Mouse (Mus musculus) splenic B cell, adult 2 months (primary cell): ENCODE results near the gene Fpr2.
A peak's percentile ranks its signal among the peaks of the same experiment; 100 is the strongest.
"Not testable (repeated sequence)": the region's sequence is repeated elsewhere in the genome, so short reads cannot be mapped to it uniquely, and the experiment has no call there.

Experiments used
- DNase-seq: peaks from one replicate; pipeline ENCODE4 v3.0.0-alpha.2; 2011; ENCODE audit warnings: low read depth, low spot score
- H3K27me3 ChIP-seq: 2 replicates; pipeline ENCODE4 v1.6.1; 2012; ENCODE audit warnings: mild to moderate bottlenecking, low read length, moderate library complexity, mixed read lengths; ENCODE audit not compliant: control insufficient read depth, poor library complexity, insufficient read depth, severe bottlenecking
- H3K36me3 ChIP-seq: 2 replicates; pipeline ENCODE4 v1.6.1; 2012; ENCODE audit warnings: mild to moderate bottlenecking, low read length, moderate library complexity, mixed read lengths; ENCODE audit not compliant: control insufficient read depth, poor library complexity, insufficient read depth, severe bottlenecking

Fpr2 gene

DNA sequence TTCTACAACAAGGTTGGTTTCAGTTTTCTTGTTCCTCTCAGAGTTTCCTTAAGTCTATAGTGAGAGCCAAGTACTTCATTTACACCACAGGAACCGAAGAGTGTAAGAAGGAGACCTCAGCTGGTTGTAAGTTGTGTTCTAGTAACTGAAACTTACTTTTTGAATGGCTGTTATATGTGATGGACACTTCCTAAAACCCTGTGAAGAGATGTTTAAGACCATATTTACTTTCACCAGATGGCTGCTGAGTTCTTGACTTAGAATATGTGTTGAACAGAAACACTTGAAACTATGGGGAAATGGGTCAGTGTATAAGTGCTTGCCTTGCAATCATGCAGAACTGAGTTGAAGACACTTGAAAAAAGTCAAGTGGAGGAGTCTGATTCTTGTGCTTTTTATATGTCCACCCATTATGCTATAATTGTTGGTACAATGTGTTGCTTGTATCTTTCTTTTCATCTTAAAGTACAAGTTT lies at the start of gene Fpr2, which contains the start of gene Fpr3:
Gene Fpr2, plus strand, starts transcription at position 51 of the 475 bp plus-strand sequence.
Gene Fpr3, plus strand, starts transcription at position 79 of the 475 bp plus-strand sequence.
- Histone ChIP-seq H3K36me3 (no peaks in the 10 kb centered on the region), H3K27me3 (no peaks in the 10 kb centered on the region)
- DNase-seq = no peak

DNA sequence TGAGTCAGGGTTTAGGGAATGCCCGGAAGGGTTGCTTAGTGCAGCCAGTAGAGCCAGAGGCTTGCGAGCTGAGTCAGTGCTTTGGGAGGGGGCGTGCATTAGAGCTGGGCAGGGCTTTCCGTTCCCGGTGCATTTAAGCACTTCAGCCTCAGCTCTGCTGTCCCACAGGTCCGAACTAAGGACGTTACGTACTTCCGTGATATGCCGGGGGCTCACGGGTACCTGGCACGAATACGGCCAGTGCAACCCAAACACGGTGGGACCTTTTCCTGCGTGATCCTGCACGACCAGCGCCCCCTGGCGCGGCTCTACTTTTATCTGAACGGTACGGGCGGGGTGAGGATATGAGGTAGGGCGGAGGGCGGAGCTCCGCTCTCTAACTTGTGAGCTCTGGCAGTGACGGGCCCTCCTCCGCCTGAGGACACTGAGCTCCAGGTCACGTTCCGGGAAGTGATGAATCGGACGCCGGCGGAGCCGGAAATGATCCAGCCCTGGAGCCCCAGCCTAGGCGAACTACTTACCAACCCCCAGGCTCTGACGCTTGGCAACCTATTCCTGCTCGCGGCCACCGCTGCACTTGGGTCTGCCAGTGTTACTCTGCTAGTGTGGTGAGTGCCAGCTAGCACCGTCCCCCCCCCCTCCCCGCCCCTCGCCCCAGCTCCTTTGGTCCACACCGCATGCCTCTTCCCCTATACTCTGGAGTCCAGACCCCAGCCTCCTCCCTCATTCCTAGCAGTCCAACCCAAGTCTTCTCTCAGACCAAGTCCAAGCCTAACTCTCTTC lies 49.5 kb upstream of the Fpr2 start:
- H3K27me3 ChIP-seq = no peaks in the 10 kb centered on the region
- H3K36me3 ChIP-seq = no peaks in the 10 kb centered on the region
- peak; percentile 92 for DNase-seq

DNA sequence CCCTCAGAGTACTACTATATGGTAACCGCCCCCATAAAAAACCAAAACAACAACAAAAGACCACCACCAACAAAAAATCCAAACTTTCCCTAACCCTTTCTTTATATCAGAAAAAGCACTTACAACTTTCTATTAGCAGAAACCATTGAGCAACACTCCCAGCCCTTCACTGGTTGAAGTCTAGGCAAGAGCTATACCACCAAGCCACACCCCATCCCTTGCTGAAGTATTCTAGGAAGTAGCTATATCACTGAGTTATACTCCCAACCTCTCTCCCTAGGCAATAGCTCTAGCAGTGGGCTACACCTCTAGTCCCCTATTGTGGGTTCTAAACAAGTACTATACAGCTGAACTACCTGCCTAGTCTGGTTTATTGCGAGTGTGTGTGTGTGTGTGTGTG lies 48.3 kb upstream of the Fpr2 start:
- DNase-seq = no peak
- Histone ChIP-seq H3K27me3 (no peaks in the 10 kb centered on the region), H3K36me3 (no peaks in the 10 kb centered on the region)

DNA sequence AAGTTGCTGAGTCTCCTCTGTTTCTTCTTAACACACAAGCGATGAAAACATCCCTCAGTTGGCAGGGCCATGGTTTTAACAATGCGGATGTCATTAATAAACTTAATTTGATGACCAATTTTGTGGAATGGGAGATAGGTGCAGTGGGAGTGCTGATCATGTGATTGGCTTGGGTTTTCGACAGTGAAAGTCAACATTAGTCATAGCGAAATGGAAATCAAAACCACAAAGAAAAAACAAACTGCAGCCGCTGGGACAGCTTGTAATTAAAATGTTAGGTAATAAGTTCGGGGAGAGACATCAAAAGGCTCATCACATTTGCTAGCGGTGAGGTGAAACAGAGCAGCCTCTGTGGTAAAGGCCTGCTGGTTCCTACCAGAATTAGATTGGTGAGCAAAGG lies 46.8 kb upstream of the Fpr2 start:
- no peak for DNase-seq
- no peaks in the 10 kb centered on the region for H3K27me3 ChIP-seq
- no peaks in the 10 kb centered on the region for H3K36me3 ChIP-seq

DNA sequence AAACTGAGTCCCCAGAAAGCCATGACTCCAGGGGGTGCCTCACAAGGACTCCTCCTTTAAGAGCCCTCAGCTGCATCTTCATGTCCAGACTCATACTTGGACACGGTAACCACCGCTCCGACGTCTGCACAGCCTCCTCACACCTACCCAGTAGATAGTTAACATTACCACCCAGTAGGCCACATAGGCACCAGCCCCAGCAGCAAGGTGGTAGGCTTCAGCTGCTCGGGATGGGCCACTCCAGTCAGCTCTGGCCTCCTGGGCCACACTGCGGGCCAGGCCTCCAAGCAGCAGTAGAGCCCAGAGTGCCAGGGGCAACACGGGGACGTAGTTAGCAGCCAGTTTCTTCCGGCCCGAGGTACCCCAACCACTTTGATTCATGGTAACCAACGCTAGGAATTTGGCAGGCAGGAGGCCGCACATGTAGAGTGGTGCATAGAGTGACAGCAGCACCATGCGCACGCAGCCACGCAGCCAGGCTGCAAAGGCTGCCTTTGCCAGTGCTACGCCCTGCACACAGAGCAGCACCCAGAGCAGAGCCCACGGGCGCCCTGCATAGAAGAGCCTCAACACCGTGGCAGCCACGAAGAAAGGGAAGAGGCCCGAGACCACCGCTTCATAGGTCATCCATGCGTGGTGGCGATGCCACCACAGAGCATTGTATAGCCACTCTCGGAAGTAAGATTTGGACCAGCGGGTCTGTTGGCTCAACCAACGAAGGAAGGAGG lies 43.9 kb upstream of the Fpr2 start:
- H3K36me3 ChIP-seq = no peaks in the 10 kb centered on the region
- H3K27me3 ChIP-seq = no peaks in the 10 kb centered on the region
- no peak for DNase-seq

DNA sequence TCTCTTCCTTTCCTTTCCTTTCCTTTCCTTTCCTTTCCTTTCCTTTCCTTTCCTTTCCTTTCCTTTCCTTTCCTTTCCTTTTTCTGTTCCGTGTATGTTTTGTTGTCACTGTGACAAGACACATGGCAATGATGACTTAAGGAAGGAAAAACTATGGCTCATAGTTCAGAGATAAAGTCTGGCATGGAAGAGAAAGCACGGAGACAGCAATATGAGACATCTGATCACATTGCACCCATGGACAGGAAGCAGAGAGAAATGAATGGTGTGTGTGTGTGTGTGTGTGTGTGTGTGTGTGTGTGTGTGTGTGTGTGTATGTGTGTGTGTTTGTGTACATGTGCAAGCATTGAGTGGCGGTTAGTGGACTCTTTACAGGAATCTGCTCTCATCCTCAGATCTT lies 43.0 kb upstream of the Fpr2 start:
- not testable (repeated sequence) for DNase-seq, H3K27me3 ChIP-seq, H3K36me3 ChIP-seq

DNA sequence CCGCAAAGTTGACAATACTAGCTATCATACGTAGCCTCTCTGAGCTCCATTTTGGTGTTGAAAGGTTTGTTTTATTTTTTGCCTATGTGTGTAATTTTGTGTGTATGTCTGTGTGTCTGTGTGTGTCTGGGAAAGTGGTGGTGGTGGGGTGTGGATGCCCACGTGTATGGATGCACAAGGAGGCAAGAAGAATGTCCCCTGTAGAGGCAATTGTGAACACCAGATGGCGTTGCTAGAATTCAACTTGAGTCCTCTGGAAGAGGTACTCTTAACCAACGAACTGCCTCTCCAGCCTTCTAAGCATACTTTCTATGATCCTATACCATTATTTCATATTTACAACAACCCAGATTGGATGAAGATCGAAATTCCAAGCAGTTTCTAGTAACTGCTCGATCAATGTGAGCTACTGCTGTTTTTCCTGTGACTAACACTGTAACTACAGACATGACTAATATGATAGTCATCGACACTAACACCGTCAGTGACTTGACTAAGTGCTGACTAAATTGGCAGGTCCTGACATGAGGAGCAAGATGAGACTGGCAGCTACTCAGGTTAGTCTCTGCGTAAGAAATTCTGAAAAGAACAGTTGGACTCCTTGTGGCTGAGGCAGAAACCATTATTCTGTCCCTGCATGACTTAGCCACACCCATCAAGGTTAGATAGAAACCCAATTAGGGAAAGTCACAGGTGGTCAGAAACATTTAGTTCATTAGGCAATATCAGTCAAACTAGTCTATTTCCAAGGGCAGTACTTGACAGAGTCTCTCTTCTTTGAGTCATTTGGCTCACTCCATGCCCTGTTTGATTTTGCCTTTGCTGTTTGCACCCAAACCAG lies 42.2 kb upstream of the Fpr2 start:
- H3K27me3 ChIP-seq = no peaks in the 10 kb centered on the region
- DNase-seq = no peak

DNA sequence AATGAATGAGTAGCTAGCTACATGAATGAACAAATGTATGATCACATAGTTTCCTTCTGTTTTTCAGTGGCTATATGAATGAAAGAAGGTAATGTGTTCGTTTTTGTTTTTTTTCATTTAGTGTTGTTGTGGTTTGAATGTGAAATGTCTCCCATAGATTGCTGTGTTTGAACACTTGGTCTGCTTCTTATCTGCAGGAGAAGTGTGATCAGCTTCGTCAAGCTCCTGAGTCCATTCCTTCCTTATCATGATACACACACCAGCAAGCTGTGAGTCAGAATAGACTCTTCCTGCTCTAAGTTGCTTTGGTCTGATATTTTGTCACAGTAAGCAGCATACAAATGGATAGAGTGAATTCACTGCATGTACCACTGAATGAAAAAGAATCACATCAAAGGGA lies 38.6 kb upstream of the Fpr2 start:
- Histone ChIP-seq H3K27me3 (no peaks in the 10 kb centered on the region), H3K36me3 (no peaks in the 10 kb centered on the region)
- DNase-seq = no peak

More for the DNA sequence above, 42.2 kb upstream of the Fpr2 start:
- no peaks in the 10 kb centered on the region for H3K36me3 ChIP-seq

DNA sequence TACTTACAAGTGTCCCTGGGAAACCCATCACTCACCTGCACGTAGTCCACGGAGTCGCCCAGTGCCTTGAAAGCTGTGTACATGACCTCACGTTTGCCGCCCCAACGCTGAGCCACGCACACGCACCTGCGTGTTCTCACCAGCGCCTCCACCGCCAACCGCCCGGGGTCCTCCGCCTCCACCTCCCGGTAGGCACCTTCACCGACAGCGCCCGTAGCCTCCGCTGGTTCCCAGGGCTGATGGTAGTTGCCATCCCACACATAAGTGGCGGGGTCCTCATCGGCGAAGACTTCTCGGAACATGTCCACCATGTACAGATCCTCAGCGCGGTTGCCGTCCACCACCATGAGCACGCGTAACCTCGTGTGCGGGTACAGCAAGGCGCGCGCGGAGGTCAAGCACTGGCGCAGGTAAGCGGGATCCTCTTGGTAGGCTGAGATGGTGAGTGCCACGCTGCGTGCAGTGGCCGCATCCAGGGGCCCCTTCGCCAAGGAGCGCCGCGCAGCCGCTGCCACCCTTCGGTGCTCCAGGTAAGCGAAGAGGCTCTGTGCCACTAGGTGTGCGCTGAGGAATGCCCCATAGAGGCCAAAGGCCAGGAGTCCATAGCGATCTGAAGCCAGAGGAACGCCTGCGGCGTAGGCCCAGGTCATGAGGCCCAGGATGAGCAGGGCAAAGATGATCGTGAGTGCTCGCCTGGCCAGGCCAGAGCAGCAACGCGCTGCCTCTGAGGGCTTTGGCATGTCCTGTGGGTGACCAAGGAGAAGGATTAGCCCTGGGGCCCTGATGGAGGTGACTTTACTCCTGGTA lies 37.5 kb upstream of the Fpr2 start:
- DNase-seq = no peak
- Histone ChIP-seq H3K27me3 (no peaks in the 10 kb centered on the region), H3K36me3 (no peaks in the 10 kb centered on the region)

DNA sequence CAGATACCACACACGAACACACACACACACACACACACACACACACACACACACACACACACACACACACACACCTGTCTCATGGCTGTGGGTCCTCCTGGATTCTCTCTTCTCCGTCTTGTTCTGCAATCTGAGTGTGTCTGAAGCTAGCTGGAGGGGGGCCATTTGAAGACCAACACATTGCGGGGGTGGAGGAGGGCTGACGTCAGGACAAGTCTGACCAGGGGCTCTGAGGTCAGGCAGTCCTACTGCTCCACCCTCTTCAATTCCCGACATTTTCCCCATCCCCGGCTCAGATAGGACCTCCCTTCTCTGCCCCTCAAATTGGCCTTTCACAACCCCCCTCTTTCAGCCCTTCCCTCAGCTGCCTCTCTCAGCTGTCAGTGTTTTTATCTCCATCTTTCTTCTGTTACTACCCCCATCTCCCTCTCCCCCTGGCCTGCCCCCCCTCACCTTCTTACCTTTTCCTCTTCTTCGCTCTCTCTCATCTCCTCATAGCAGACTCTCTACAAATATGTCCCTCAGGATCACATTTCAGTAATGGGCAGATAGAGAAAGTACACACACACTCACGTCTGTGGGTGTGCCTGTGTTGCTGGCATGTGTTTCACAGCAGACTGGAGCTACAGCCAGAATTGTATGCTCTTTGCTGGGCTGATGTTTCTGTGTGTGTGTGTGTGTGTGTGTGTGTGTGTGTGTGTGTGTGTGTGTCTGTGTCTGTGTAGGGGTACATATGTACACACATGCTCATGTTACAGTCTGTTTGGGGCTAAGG lies 32.4 kb upstream of the Fpr2 start, which contains the start of gene Has1:
Gene Has1, minus strand, starts transcription at position 142 of the 775 bp plus-strand sequence.
- DNase-seq = no peak
- H3K27me3 ChIP-seq = no peaks in the 10 kb centered on the region
- no peaks in the 10 kb centered on the region for H3K36me3 ChIP-seq

DNA sequence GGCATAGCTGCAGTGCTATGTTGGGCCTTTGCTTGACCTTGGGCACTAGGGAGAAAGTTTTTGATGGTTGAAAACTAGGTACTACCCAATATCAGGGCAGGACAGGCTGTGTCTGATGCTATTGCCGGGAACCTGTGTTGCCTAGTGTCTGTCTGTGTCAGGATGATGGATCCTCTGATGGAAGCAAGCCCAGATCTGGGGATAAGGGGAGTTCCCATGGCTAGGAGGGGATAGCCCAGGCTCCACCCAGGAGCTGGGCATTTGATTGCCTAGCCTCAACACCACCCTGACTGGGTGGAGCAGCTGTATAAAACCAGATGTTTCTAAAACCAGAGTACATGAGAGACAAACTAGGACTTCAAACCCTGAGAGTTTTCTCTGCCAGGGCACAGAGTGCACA lies 31.0 kb upstream of the Fpr2 start:
- Histone ChIP-seq H3K36me3 (no peaks in the 10 kb centered on the region), H3K27me3 (no peaks in the 10 kb centered on the region)
- no peak for DNase-seq

DNA sequence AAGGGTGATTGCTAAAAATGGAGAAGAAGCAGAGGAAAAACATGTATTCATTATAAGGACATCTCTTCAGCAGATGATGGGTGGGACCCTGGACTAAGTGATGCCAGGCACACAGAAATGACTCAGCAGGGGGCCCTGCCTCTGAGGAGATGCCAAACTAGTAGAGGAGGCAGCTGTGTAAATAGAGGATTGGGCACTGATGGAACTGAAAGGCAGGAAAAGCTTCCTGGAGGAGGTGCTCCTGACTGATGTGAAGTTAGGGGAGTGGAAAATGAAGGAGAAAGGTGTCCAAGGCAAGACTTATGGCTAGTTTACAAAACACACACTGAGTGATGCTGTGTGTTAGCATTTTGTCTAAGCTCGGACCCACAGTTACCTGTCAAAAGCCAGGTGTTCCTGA lies 30.2 kb upstream of the Fpr2 start:
- DNase-seq = no peak
- H3K36me3 ChIP-seq = no peaks in the 10 kb centered on the region
- H3K27me3 ChIP-seq = no peaks in the 10 kb centered on the region

DNA sequence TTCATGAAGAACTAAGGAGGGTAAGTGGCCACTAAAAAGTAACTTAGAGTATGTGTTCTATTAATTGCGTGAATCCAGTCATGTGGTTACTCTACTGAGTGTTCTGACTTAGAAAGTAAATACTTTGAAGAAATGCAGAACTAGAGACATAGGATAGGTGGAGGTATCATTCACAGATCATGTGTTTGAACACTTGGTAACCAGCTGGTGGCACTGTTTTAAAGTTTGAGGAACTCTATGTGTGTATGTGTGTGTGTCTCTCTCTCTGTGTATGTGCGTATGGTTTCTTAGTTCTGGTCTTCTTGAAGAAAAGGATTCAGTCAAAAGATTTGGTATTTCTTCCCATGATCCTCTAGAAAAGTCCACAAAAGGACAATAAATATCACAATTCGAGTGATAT lies 27.5 kb upstream of the Fpr2 start:
- H3K27me3 ChIP-seq = no peaks in the 10 kb centered on the region
- peak; percentile 11 for DNase-seq

More for the DNA sequence above, 27.5 kb upstream of the Fpr2 start:
- H3K36me3 ChIP-seq = no peaks in the 10 kb centered on the region
